Mouse (Mus musculus) stomach, postnatal 0 days (tissue): ENCODE results near the gene Nfia.

Experiments used
- CTCF ChIP-seq: IDR thresholded peaks from 2 replicates; pipeline ENCODE4 v1.5.1; 2016; ENCODE audit warnings: antibody characterized with exemption, low read depth, mild to moderate bottlenecking, moderate library complexity
- EP300 ChIP-seq: optimal IDR thresholded peaks from 2 replicates; pipeline ENCODE3; 2016; ENCODE audit warnings: antibody characterized with exemption

- TF ChIP-seq CTCF: no peak
- TF ChIP-seq EP300: no peak
These were observed 113.0 kb downstream of the Nfia start for GRCm38 (mm10) chr4:97885574-97885973.
